Mouse (Mus musculus) embryonic facial prominence, embryonic 11.5 days (tissue): Measurements from ENCODE around the gene Cse1l. TPM values are rescaled to one million over a fixed set of nuclear protein-coding genes. Genes with fewer than 3 reads are reported as not detected.
A peak's percentile ranks its signal among the peaks of the same experiment; 100 is the strongest.

Experiments used
- ATAC-seq: fragments of 200-750 bp; cut with Nextera tagmentation; replicated peaks from 2 replicates; pipeline ENCODE4 v1.8.0; 2017; ENCODE audit warnings: low read depth; ENCODE audit not compliant: insufficient number of reproducible peaks, low FRiP score, low TSS enrichment
- DNase-seq: peaks from one replicate; pipeline ENCODE4 v3.0.0-alpha.2; 2015; ENCODE audit warnings: low spot score
- H3K27ac ChIP-seq: fragments of 300-500 bp; sonication (generic); replicated peaks from 2 replicates; pipeline ENCODE4 v1.5.1; 2014; ENCODE audit warnings: mild to moderate bottlenecking, low read depth, low read length, control low read depth
- H3K27me3 ChIP-seq: fragments of 300-500 bp; sonication (generic); 2 replicates; pipeline ENCODE4 v1.6.1; 2014; ENCODE audit warnings: mild to moderate bottlenecking, low read length, moderate library complexity, mixed read lengths; ENCODE audit not compliant: control insufficient read depth, insufficient read depth
- H3K36me3 ChIP-seq: fragments of 300-500 bp; sonication (generic); replicated peaks from 2 replicates; pipeline ENCODE4 v1.6.1; 2014; ENCODE audit warnings: low read depth, mild to moderate bottlenecking, low read length, moderate library complexity, mixed read lengths; ENCODE audit not compliant: control insufficient read depth, insufficient read depth
- H3K4me1 ChIP-seq: fragments of 300-500 bp; sonication (generic); 2 replicates; pipeline ENCODE4 v1.6.1; 2014; ENCODE audit warnings: low read length, mixed read lengths; ENCODE audit not compliant: control insufficient read depth, insufficient read depth
- H3K4me2 ChIP-seq: fragments of 300-500 bp; sonication (generic); 2 replicates; pipeline ENCODE4 v1.6.1; 2014; ENCODE audit warnings: low read depth, mild to moderate bottlenecking, control low read depth, low read length, moderate library complexity
- H3K4me3 ChIP-seq: fragments of 300-500 bp; sonication (generic); 2 replicates; pipeline ENCODE4 v1.5.1; 2014; ENCODE audit warnings: low read depth, low read length, control low read depth
- H3K9ac ChIP-seq: fragments of 300-500 bp; sonication (generic); replicated peaks from 2 replicates; pipeline ENCODE4 v1.6.1; 2014; ENCODE audit warnings: mild to moderate bottlenecking, control low read depth, low read length
- H3K9me3 ChIP-seq: fragments of 300-500 bp; sonication (generic); replicated peaks from 2 replicates; pipeline ENCODE4 v1.6.1; 2016; ENCODE audit warnings: mild to moderate bottlenecking, low read length, inconsistent platforms, mixed read lengths; ENCODE audit not compliant: control insufficient read depth
- WGBS: fragments of 180-500 bp; shearing (Covaris S2); extraction: QIAGEN DNeasy Blood & Tissue Kit; methylation state at CpG from one replicate; pipeline ENCODE4 v1.1.7; 2014; 5-methylcytosine and 5-hydroxymethylcytosine counted together
- polyA plus RNA-seq: library from polyadenylated mRNA; unstranded; fragments of >200 nt; fragmentation: Nextera tagmentation; extraction: Ambion mirVana; gene quantifications from 2 replicates; pipeline ENCODE4 v1.2.1, GENCODE M21; 2014

Cse1l gene
- polyA plus RNA-seq, 1 experiment from 2014 or later = 276 TPM

DNA sequence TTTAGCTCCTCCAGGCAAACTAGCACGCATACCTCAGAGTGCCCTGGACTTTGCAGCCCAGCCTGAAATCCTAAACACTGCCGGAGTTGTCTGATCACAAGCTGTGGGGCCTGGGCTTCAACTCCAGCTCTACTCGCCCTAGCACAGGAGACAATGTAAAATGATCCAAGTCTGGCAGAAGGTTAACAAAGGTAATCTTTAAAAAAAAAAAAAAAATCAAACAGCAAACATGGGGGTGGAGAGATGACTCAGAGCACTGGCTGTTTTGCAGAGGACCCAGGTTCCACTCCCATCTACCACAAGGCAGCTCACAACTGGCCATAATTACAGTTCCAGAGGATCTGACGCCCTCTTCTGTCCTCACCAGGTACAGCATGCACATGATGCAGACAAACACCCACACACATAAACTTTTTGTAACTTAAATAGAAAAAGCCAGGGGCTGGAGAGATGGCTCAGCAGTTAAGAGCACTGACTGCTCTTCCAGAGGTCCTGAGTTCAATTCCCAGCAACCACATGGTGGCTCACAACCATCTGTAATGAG lies 77.6 kb downstream of the Cse1l start:
- no peak for DNase-seq
- Histone ChIP-seq H3K4me1 (no peaks in the 10 kb centered on the region), H3K9ac (no peak overlapping the region), H3K4me2 (no peak overlapping the region), H3K27me3 (no peaks in the 10 kb centered on the region), H3K9me3 (no peaks in the 10 kb centered on the region), H3K36me3 (no peaks in the 10 kb centered on the region), H3K4me3 (no peak overlapping the region), H3K27ac (no peak overlapping the region)
- WGBS = 77% methylated on average over 4 of the region's 4 CpGs
- ATAC-seq = no peak

- H3K4me2 ChIP-seq = no peak overlapping the region
- WGBS = 86% methylated on average over 7 of the region's 7 CpGs
These were observed 85.0 kb downstream of the Cse1l start for GRCm38 (mm10) chr2:166990861-166991260.

GRCm38 (mm10) chr2:166991945-166992344 lies 86.1 kb downstream of the Cse1l start:
- no peak overlapping the region for H3K4me2 ChIP-seq
- DNase-seq = no peak
- H3K27ac ChIP-seq = no peak overlapping the region
- ATAC-seq = no peak
- no peaks in the 10 kb centered on the region for H3K36me3 ChIP-seq
- H3K9ac ChIP-seq = no peak overlapping the region
- no peaks in the 10 kb centered on the region for H3K9me3 ChIP-seq
- no peaks in the 10 kb centered on the region for H3K4me1 ChIP-seq
- no peak overlapping the region for H3K4me3 ChIP-seq
- H3K27me3 ChIP-seq = no peaks in the 10 kb centered on the region

More at GRCm38 (mm10) chr2:166990861-166991260, 85.0 kb downstream of the Cse1l start:
- Histone ChIP-seq H3K9me3 (no peaks in the 10 kb centered on the region), H3K4me1 (no peaks in the 10 kb centered on the region), H3K9ac (no peak overlapping the region), H3K4me3 (no peak overlapping the region), H3K27ac (no peak overlapping the region), H3K27me3 (no peaks in the 10 kb centered on the region), H3K36me3 (no peaks in the 10 kb centered on the region)
- no peak for ATAC-seq
- no peak for DNase-seq

- H3K36me3 ChIP-seq = no peaks in the 10 kb centered on the region
- WGBS = 6% methylated on average over 28 of the region's 28 CpGs
- no peaks in the 10 kb centered on the region for H3K9me3 ChIP-seq
- ATAC-seq (no peak), DNase-seq (peak; percentile 31)
- peak overlapping the region; percentile 95 for H3K9ac ChIP-seq
- H3K4me2 ChIP-seq = peak overlapping the region; percentile 84
- H3K27ac ChIP-seq = peak overlapping the region; percentile 95
- H3K4me1 ChIP-seq = no peaks in the 10 kb centered on the region
- no peaks in the 10 kb centered on the region for H3K27me3 ChIP-seq
- peak overlapping the region; percentile 97 for H3K4me3 ChIP-seq
These were observed 89.4 kb downstream of the Cse1l start for GRCm38 (mm10) chr2:166995021-166995795.

Other genes with a start within 250 kb of the Cse1l start
- gene Prex1, start 192.2 kb upstream of the Cse1l start, polyA plus RNA-seq = 15.5 and 21.7 TPM in 2 replicates
- gene Trp53rkb, start 113.5 kb upstream of the Cse1l start, polyA plus RNA-seq = 8.9 and 10.3 TPM in 2 replicates
- gene Arfgef2, start 100.5 kb upstream of the Cse1l start, polyA plus RNA-seq = 3.5 and 4.0 TPM in 2 replicates
- 91.5 and 96.3 TPM in 2 replicates for gene Stau1, start 90.3 kb downstream of the Cse1l start, polyA plus RNA-seq
- 41.4 and 42.6 TPM in 2 replicates for gene Ddx27, start 109.2 kb downstream of the Cse1l start, polyA plus RNA-seq
- 4.2 and 4.3 TPM in 2 replicates for gene Znfx1, start 157.0 kb downstream of the Cse1l start, polyA plus RNA-seq